Mouse (Mus musculus) liver, adult (tissue): ENCODE results near the gene Ctns.

ENCODE experiments used
- GATA4 ChIP-seq: IDR thresholded peaks from 2 replicates; pipeline ENCODE4 v1.6.1; 2014; ENCODE audit warnings: mild to moderate bottlenecking, low read length; ENCODE audit not compliant: insufficient replicate concordance

Ctns gene

DNA sequence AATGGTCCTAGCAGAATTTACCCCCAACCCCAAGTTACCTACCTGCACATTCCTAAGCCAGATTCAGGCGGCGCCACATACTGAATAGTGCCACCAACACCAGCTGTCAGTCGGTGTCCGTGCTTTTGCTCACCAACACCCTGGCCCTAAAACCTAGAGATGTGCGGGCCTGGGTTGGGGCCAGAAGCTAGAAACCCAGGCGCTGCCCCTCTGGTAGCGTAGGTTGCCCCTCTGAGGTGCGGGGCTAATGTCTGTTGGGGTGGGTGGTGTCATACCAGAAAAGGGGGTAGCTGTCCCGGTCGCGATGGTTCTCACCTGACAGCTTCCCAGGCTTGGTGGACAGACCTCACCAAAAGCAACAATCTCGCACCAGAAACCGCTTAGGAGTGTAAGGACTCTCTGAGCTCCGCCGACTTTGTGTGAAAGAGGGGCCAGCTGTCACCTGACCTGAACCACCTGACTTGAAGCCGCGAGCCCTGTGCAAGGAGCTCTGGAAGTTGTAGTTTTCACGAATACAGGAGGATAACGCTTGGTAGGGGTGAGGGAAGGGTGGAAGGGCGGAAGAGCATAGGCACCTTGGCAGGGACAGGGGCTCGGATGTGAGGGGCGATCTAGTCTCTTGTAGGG, at the start of gene Ctns:
Ctns (minus strand) TSS at position 440 of the 627 bp plus-strand sequence.
- no peak for TF ChIP-seq GATA4

DNA sequence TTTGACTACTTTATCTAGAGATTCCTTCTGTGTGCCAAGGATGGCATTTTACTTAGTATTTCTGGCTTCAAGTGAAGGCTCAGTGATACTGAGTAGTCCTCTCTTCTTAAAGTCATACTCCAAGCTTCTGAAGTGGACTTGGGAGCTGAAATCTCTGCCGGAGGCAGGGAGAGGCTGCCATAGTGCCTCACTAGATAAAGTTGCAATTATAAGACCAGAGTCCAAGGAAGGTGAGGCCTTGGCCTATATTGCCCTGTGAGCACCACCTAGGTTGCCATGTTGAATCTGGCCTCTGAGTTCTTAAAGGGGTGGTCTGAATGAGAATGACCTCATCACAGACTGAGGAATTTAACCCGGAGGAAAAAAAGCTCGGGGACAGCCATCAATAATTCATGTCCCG, 43.9 kb upstream of the Ctns start:
- no peak for TF ChIP-seq GATA4

DNA sequence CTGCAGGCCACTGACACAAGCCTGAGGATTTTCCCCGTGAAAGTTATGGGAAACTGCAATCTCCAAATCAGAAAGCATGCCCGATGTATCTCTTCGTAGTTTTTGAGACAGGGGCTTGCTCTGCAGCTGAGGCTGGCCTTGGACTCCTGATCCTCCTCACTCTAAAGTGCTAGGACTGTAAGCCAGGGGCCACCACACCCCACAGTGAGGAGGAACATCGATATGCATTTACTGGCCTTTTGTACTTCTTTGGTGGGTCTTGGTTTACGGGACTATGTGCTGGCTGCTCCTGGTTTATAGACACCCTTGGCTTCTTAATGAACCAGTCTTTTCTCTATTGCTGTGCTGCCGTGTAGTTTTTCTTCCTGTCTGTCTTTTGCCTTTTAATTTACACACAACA, 43.4 kb upstream of the Ctns start:
- TF ChIP-seq GATA4 = no peak

DNA sequence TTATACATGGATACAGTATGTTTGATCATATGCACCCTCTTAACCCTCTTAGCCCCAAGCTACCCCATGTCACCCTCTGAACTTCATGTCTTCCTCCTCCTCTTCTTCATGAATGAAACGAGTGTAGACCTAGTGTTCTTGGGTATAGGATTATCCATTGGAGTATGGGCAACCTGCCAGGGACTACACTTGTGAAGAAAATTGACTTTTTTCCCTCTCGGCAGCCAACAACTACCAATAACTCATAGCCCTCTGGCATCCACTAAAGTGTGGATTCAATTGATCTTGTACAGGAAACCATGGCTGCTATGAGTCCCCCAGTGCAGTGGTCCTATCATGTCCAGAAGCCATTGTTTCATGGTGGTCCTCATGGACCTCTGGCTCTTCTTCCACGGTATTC, 37.9 kb upstream of the Ctns start:
- TF ChIP-seq GATA4 = no peak

DNA sequence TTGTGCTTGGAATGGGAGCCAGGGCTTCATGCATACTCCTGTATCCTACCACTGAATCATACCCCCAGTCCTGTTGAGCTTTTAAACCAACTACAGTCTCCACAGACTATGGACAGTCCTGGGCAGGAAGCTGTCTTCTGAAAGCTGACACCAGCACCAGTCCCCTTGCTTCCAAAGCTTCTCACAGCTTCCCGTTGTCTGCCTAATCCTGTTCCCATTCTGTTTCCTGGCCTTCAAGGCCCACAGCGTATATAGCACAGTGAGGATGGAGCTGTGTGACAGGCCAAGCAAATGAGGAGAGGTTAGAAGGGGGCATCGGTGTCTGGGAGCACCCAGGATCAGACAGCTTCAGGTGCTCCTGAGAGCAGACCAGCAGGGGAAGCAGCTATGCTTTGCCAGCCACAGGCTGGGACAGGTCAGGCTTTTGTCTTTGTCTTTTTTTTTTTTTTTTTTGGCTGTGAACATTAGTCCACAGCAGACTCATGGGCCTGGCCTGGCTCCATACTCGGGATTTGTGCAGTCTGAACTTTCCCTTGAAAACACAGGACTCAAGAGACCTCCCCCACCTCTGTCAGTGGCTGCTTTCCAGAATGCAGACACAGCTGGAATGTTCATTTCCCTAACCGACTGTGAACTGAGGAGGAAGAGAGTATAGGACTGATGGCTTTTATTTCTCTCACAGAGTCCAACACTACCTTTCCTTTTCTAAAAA, 37.3 kb upstream of the Ctns start:
- no peak for TF ChIP-seq GATA4

DNA sequence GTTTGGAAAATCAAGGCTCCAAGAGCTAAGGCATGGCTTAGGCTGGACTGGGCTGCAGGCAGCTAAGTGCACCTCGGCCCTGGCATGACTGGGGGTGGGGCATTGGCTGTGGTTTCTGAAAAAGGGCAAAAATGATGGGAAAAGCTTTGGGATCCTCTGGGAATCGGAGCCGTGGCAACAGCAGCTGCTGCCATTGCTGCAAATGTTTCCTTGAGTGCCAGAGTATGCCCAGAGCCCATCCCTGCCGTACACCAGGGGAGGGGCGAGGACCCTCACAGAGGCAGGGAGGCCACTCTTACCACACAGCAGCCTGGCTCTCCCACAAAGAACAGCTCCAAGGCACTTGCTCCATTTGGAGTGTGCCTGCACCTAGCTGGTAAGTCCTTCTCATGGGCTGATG, 35.1 kb upstream of the Ctns start, which contains the start of gene Trpv1:
Trpv1 (plus strand) TSS at position 301 of the 400 bp plus-strand sequence.
- TF ChIP-seq GATA4 = no peak

DNA sequence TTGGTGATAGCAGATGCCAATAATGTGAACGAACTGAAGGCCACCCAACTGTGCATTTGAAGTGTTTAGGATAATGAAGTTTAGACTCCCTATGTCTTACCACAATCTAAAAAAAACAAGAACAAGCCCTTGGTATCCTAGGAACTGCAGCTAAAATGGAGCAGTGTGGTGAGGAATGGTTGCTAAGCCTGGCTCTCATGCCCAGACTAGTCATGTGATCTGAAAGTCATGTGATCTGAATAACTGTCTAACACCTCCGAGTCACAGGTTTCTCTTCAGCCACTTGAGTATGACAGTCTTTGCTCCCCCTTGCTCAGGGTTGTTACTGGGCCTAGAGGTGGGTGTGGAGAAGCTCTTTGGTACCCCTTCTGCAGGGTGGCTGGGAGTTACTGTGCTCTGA, 33.7 kb upstream of the Ctns start:
- no peak for TF ChIP-seq GATA4

DNA sequence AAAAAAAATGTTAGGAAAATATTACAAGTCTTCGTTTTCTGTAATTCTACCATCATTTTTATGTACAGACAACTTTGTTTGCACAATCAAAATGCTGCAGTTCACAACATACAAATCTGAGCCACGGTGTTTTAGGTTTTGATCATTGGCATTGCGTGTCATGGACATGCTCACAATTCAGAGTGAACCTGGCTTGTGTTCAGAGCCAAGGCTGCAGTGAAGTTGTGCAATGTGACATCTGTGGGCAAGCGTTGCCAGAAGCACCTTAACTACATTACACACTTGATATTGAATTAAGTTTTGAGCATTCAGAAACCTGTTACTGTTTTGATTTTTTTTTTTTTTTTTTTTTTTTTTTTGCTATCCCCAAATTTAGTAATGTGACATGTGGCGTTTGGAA, 31.2 kb upstream of the Ctns start:
- TF ChIP-seq GATA4 = no peak

DNA sequence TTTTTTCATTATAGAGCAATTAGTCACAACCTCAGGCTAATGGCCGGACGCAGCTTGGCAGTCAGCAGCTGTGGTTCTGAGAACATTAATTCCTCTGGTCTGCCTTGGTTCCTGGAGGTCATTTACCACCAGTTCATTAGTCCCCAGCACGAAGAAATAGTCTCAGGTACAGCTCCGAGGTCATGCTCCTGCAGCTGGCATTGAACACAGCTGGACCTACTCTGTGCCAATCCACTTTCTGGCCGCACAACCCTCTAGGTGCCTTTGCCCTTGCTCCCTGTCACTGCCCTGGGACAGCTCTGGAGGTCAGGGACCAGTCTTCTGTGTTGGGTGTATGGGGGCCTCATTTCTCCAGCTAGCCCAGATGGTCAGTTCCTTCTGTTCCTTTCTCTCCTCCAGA, 30.0 kb upstream of the Ctns start:
- no peak for TF ChIP-seq GATA4

DNA sequence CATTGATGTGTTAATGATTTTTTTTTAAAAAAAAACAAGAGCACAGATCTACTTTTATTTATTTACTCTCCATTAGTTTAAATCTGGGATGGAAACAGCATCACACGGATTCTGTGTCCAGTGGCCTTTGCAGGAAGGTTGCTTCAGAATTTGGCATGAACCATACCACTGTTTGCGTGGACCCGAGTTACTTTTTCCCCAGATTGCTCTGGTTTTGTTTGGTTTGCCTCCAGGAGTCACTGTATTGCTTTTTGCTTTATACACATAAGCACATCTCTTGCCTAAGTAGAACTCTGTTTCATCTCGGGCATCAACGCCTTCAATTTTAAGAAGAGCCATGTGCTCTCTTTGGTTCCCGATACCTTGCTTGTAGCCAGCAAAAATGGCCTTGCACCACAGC, 27.0 kb upstream of the Ctns start:
- no peak for TF ChIP-seq GATA4

DNA sequence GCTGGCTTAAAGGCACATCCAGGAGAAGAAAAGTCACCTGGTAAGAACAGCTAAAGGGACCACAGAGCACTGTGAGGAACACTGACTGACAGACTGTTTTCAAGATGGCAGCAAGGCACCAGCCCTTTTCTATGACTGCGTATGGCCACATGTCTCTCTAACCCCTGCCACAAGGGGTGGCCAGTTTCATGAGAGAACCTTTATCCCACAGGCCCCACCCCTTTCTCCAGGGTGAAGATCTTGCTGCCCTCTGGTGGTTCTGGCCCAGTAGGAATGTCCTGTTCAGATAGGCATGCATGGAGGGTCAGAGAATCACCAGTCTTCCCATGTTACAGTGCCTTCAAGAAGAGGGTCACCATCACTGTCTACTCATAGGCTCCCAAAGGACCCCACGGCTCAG, 25.1 kb upstream of the Ctns start:
- TF ChIP-seq GATA4 = no peak

DNA sequence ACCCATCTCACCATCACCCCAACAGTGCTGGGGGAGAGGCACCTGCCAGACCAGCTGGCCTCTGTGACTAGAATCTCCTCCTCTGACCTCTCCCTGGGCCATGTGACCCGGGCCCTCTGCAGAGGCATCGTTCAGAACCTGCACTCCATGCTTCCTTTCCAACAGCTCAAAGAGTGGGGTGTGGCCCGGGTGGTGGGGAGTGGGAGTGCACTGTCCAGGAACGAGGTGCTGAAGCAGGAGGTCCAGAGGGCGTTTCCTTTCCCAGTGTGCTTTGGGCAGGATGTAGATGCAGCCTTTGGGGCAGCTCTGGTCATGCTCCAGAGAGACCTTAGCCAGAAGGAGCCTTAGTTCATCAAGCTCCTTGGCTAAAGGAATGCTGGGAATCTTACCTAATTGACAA, 24.0 kb upstream of the Ctns start:
- no peak for TF ChIP-seq GATA4

DNA sequence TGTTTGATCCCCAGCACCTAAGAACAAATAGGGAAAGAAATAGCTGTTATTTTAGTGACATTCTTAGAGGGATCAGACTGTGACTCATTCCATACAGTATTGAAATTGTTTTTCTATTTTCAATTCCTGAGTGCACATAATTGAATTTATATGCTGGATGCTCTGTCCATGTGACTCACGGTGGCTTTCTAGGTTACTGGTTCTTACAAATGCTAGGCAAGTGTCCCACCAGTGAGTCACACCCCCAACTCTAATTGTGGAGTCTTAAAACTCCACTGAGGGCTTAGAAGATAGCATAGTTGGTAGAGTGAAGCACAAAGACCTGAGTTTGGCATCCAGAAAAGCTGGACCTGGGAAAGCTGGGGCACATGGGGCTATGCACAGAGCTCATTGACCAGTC, 21.8 kb upstream of the Ctns start:
- TF ChIP-seq GATA4 = no peak

DNA sequence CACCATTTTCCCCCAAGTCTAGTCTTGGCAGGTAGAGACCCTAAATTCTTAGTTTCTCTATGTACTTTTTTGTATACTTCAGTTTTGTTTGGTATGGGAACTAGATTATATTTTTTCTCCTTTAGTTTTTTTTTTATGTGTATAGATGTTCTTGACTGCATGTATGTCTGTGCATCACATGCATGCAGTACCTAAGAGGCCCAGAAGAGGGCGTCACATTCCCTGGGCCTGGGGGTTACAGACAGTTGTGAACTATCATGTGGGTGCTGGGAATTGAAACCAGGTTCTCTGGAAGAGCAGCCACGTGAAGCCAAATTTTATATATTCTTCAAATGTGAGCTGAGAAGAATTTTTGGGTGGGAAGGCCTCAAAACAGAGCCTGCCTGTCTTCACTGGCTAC, 20.8 kb upstream of the Ctns start:
- no peak for TF ChIP-seq GATA4

DNA sequence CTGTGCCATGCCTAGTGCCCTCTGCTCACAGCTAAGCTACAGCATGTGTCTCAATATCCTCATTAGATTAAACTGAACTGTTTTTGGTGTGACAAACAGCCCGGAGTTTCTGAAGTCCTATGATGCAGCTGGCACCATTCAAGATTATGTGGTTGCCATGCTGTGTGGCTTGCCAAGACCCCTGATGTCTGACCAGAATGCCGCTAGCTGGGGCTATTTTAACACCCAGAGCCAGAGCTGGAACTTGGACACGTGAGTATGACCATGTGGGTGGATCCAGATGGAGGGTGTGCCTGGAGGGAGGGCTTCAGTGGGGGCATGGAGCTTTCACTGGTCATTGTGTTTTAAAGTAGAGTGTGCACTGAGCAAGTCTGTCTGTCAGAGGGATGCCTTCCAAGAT, 15.1 kb upstream of the Ctns start:
- no peak for TF ChIP-seq GATA4

DNA sequence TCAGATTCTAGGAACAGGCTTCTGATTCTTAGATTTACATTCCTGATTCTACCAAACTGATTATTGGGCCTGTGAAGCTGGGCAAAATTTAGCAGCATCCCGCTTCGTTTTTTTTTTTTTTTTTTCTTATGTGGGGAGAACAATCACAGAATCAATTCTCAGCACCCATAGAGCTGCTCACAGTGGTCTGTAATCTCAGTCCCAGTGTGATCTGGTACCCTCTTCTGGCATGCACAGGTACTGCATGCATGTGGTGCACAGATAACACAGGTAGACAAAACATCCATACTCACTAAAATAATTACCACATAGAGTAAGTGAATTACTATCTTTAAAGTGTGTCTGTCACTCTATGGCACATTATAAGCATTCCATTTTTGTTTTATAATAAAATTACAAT, 8.8 kb upstream of the Ctns start:
- TF ChIP-seq GATA4 = no peak

DNA sequence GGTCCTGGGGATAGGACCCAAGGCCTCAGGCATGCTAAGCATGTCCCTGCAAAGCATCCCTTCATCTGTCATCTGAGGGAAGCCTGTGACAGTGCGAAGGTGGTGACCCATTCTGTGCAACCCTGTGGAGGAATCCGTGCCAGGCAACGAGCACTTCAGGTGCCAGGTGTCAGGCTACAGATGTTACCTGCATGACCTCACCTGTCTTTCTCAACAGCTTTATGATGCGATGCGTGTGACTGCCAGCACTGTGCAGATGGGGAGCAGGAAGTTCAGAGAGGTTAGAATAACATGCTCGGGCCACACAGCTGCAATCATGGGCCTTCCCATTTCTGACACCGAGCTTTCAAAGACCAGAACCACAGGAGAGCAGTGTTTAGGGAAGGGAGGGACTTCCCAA, 6.4 kb upstream of the Ctns start:
- TF ChIP-seq GATA4 = no peak
